Mouse (Mus musculus) common myeloid progenitor, adult 5-6 weeks (primary cell): ENCODE data around the gene Cpne6. TPM values are rescaled to one million over a fixed set of nuclear protein-coding genes. Genes with fewer than 3 reads are reported as not detected.

Experiments used
- ATAC-seq: replicated peaks from 2 replicates; pipeline ENCODE4 v1.8.0; 2016; ENCODE audit warnings: low read depth, mild to moderate bottlenecking, moderate TSS enrichment, inconsistent platforms; ENCODE audit not compliant: poor library complexity, severe bottlenecking
- total RNA-seq: library from RNA; stranded (forward); fragments of 200-1000, 187-1606 nt; gene quantifications from 2 replicates; pipeline ENCODE4 v1.2.3, GENCODE M21; 2017

Gene Cpne6
- total RNA-seq, result not detected in 2 replicates

DNA sequence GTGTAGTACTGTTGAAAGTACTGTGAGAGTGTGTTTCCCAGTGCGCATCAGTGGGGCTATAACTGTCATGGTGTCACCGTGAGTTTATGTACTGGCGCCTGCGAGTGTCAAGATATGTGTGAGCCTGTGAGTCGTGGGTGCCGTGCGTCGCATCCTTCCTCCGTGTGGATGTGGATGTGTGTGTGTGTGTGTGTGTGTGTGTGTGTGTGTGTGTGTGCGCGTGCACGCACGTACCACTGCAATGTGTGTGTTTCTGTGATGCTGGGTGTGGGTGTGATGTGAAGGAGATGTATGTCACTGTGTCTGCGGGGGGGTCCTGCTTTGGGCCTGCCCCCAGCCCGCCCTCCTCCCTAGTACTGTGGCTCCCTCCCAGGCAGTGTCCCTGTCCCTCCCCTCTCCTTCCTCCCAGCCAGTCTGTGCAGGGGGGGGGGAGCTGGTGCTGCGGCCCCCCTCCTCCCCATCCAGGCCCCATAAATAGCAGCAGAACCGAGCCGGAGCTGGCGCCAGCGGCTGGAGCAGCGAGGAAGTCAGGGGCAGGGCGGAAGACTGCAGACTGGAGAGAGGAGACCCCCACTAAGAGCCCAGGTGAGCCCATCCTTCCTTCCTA, at the start of gene Cpne6:
Cpne6 (plus strand) TSS at position 321 of the 607 bp plus-strand sequence.
- no peak for ATAC-seq

GRCm38 (mm10) chr14:55461757-55462156, 48.5 kb upstream of the Cpne6 start:
- no peak for ATAC-seq

DNA sequence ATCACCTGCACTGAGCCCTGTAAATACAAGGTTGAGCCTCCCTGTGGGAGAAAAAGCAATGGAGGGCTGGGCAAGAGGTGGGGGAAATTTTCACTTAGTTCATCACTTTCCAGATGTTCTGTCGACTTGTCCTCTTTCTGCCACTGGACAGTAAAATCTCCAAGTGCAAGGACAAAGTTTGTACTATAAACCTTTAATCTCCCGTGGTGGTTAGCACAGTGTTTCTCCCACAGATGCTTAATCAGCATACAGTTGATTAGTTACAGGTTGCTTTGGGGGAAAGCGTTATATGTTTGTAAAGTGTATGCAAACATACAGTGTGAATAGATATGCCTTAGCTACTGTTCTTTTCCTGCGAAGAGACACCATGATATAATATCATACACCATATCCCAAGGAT, 43.8 kb upstream of the Cpne6 start:
- no peak for ATAC-seq

DNA sequence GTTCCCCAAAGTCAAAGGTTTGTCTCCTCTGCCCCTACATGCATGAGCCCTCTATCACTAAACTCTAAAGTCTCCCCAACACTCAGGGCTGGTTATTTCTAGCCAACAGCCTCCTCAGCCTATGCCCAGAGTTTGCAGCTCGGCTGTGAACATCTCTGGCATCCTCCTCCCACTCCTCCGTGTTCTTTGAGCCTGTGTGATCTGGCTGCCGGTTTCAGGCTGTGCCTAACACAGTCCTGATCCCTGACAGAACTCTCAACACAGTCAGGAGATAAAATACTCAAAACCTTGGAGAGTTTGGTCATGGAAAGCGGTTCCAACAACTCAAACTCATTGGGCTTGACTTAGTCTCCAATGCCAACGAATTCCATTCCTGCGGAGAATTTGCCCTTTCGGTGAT, 43.1 kb upstream of the Cpne6 start:
- ATAC-seq, result no peak

GRCm38 (mm10) chr14:55468301-55468741, 41.9 kb upstream of the Cpne6 start:
- no peak for ATAC-seq

DNA sequence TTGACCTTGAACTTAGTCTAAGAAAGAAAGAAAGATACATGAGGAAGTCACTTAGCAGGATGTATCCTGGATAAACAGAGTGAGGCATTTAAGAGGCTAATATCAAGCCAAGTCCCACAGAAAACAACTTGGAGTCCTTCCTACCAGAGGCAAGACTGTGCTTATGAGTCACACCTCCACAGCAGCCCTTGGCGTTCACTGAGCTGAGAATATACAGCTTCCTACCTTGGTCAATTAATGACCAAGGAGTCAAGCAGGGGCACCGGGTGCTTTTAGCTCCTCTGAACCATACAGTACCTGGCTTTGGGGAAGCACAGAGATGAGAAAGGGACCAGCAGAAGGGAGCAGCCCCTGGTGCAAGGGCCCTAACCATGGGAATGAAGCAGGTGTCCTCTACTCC, 41.2 kb upstream of the Cpne6 start:
- no peak for ATAC-seq

DNA sequence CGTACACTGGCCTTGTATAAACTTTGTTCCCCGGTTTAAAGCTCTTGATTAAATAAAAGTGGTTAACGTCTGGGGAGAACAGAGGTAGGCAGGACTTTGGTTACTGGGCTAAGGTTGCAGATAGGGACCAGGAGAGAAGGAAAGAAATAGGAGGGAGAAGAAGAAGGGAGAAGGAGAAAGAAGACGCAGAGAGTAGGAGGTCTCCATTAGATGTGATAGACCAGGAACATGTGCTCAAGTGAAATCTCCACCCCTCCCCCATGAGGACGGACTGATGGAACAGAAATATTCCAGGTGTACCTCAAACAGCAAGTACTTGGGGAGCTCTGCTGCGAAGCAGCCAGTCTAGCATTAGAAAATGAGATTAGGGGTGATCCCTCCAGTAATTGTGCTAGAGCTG, 40.4 kb upstream of the Cpne6 start:
- ATAC-seq, result no peak

DNA sequence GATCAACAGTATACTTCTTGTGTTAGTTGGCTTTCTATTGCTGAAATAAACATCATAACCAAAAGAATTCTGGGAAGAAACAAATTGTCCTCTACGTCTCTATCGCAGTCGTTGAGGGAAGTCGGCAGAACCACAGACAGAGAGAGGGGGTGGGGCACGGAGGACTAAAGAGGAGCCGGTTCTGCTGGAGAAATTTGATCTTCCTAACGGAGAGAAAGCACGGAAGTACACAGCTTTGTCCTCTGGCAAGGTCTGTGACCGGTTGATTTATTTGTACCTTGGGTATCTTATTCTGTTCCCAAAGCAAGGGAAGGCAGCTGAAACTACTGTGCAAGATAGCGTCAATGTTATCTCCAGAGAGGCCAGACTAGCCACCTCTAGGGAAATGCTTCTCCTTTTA, 39.4 kb upstream of the Cpne6 start:
- ATAC-seq, result 0 out of 2 replicates have a peak, but pooled peaks have one; percentile 39

DNA sequence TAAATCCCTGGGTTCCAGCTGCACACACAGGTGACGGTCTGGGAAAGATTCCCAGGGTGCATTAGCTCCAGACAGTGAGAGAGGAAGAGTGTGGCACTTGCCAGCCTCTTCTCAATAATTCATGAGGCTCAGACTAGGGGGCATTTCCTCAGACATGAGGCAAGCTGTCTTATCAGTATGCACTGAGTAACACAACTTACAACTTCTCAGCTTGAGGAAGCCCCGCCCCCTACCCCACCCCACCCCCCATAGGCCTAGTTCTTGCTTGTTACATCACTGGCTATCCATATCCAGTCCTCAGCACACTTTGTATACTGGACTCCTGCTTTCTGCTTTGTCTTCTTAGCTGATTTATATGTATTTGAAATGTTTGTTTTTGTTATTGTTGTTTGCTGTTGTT, 34.6 kb upstream of the Cpne6 start:
- no peak for ATAC-seq

- no peak for ATAC-seq
These were observed 32.8 kb upstream of the Cpne6 start for GRCm38 (mm10) chr14:55477421-55477820.

- no peak for ATAC-seq
These were observed 32.4 kb upstream of the Cpne6 start for GRCm38 (mm10) chr14:55477829-55478228.

GRCm38 (mm10) chr14:55478651-55479599, 31.3 kb upstream of the Cpne6 start, which contains the start of gene Dhrs4:
Dhrs4 (plus strand) TSS chr14:55478758.
- peak; percentile 88 for ATAC-seq

DNA sequence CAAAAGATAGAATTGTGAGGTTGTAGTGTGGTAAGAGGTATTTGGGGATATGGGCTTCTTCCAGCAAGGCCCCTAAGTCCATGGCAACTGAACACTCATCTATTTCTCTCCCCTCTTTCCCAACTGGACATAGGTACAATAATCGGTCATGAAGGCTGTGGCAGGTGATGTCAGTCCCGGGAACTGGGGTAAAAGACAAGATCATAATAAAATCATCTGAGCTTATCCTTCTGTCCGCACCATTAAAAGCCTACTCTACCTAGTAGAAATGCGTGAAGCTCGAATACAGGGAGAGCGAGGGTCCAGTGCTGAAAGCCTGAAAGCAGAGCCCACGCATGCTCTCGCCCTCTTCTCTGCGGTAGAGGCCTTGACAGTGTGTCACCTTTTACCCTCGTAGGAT, 30.6 kb upstream of the Cpne6 start:
- ATAC-seq, result no peak

GRCm38 (mm10) chr14:55484430-55485085, 25.7 kb upstream of the Cpne6 start:
- no peak for ATAC-seq

GRCm38 (mm10) chr14:55486836-55487235, 23.4 kb upstream of the Cpne6 start:
- ATAC-seq, result no peak

DNA sequence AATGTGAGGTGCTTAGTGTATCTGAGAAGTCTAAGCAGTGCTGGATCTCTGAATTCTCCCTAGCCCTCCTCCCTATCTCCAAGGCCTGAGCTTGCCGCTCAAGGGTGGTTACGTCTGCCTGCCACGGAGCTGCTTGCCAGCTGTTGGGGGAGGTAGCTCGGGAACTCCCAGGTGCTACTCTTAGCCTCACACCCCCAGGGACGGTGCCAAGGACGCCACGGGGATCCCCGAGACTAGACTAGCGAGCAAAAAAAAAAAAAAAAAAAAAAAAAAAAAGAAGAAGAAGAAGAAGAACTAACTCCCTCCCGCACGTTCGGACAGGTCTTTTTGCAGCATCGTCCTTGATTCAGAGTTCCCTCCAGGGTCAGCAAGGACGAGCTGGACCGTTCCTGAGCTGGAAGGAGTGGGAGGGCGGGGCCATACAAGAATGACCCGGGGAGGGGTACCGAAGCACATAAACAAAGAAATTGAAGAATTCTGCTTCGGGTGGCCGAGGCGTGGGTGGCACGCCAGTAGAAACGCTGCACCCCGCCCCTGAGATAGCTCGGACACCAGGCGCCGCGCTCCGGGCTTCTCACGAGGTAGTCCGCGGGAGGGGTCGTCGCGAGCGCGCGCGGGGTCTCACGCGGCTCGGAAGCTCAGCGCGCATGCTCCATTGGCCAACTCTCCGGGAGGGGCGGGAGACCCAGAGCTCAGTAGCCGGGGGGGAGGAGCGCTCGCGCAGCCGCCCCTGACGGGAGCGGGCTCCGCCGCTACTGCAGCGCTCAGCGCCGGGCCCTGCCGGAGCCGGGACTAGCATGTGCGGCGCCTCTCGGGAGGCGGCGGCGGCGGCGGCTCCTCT, 19.7 kb upstream of the Cpne6 start, which contains the start of gene Carmil3:
Carmil3 (plus strand) TSS at position 291 of the 841 bp plus-strand sequence.
- peak; percentile 34; the same call in 1 of the 2 replicates for ATAC-seq

GRCm38 (mm10) chr14:55491291-55491833, 18.9 kb upstream of the Cpne6 start:
- peak; percentile 79 for ATAC-seq

DNA sequence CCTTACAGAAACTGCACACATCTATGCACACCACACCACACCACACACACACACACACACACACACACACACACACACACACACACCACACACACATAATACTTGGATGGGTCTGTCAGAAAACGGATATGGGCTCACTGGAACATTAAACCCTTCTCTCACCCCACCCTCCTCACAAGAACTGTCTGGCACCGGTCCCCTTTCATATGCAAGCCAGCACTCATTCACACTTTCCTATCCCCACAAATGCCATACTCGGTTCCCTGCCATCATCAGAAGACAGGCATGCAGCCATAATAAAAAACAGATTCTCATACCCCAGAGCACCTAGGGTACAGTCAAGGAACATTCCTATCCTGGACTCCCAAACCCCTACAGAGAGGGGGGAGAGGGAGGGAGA, 18.1 kb upstream of the Cpne6 start:
- no peak for ATAC-seq

- no peak for ATAC-seq
These were observed 14.6 kb upstream of the Cpne6 start for GRCm38 (mm10) chr14:55495509-55496240.
